Mouse (Mus musculus): Measurements from ENCODE around the gene Sprn. TPM values are rescaled to one million over a fixed set of nuclear protein-coding genes. Genes with fewer than 3 reads are reported as not detected.
A peak's percentile ranks its signal among the peaks of the same experiment; 100 is the strongest.

The Sprn gene
- 0.16 TPM in 1 of 2 replicates, not detected in the other for polyA plus RNA-seq (2011; ENCODE audit: insufficient read length, low read depth, missing spikeins)

GRCm38 (mm10) chr7:140154218-140154927, at the start of gene Sprn:
Gene Sprn (minus strand): TSS chr7:140154877.
- TF ChIP-seq POLR2A (IDR thresholded peaks at IDR 0.05; ENCODE audit: low read depth, low read length) (no peak), CTCF (IDR thresholded peaks at IDR 0.05; ENCODE audit: borderline replicate concordance, insufficient read depth, low read length) (no peak)
- Histone ChIP-seq H3K27ac (ENCODE audit: insufficient read depth, low read length) (no peak within 1 kb of the TSS), H3K4me3 (ENCODE audit: insufficient read depth, low read length) (peak within 1 kb of the TSS; percentile 5; the same call in 1 of the 2 replicates), H3K4me1 (ENCODE audit: control insufficient read depth, insufficient read depth, low read length) (no peaks in the 10 kb centered on the region)

DNA sequence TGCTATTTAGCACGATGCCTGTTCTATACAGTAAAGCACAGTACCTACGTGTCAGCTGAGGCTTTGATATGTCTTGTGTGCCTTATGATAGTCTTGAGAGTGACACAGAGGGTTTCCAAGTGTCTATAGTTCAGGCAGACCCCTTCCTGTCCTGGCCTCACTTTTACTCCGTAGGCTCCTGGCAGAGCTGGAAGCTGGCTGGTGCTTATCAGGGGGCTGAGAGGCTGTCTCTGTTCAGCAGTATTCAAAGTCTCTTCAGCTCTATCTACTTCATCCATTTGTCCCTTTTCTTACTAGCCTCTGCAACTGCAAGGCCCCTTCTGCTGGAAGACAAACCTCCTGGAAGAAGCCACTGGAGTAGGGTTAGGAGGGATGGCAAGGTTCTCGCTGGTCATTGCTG, 46.4 kb upstream of the Sprn start:
- TF ChIP-seq POLR2A (IDR thresholded peaks at IDR 0.05; ENCODE audit: low read depth, low read length) = no peak
- no peak for TF ChIP-seq CTCF (IDR thresholded peaks at IDR 0.05; ENCODE audit: borderline replicate concordance, insufficient read depth, low read length)
- Histone ChIP-seq H3K4me1 (ENCODE audit: control insufficient read depth, insufficient read depth, low read length) (no peaks in the 10 kb centered on the region), H3K27ac (ENCODE audit: insufficient read depth, low read length) (no peak overlapping the region), H3K4me3 (ENCODE audit: insufficient read depth, low read length) (no peak overlapping the region)

- Histone ChIP-seq H3K4me1 (ENCODE audit: control insufficient read depth, insufficient read depth, low read length) (no peaks in the 10 kb centered on the region), H3K27ac (ENCODE audit: insufficient read depth, low read length) (no peak overlapping the region), H3K4me3 (ENCODE audit: insufficient read depth, low read length) (no peak overlapping the region)
- TF ChIP-seq POLR2A (IDR thresholded peaks at IDR 0.05; ENCODE audit: low read depth, low read length) (no peak), CTCF (IDR thresholded peaks at IDR 0.05; ENCODE audit: borderline replicate concordance, insufficient read depth, low read length) (no peak)
Observed at GRCm38 (mm10) chr7:140196002-140196401, 41.3 kb upstream of the Sprn start.

- Histone ChIP-seq H3K4me1 (ENCODE audit: control insufficient read depth, insufficient read depth, low read length) (no peaks in the 10 kb centered on the region), H3K4me3 (ENCODE audit: insufficient read depth, low read length) (no peak overlapping the region), H3K27ac (ENCODE audit: insufficient read depth, low read length) (no peak overlapping the region)
- TF ChIP-seq POLR2A (IDR thresholded peaks at IDR 0.05; ENCODE audit: low read depth, low read length) = no peak
- no peak for TF ChIP-seq CTCF (IDR thresholded peaks at IDR 0.05; ENCODE audit: borderline replicate concordance, insufficient read depth, low read length)
Observed at GRCm38 (mm10) chr7:140194031-140194430, 39.4 kb upstream of the Sprn start.

- TF ChIP-seq CTCF (IDR thresholded peaks at IDR 0.05; ENCODE audit: borderline replicate concordance, insufficient read depth, low read length) = no peak
- TF ChIP-seq POLR2A (IDR thresholded peaks at IDR 0.05; ENCODE audit: low read depth, low read length) = no peak
- Histone ChIP-seq H3K27ac (ENCODE audit: insufficient read depth, low read length) (no peak overlapping the region), H3K4me3 (ENCODE audit: insufficient read depth, low read length) (no peak overlapping the region), H3K4me1 (ENCODE audit: control insufficient read depth, insufficient read depth, low read length) (no peaks in the 10 kb centered on the region)
Observed at GRCm38 (mm10) chr7:140192851-140193250, 38.2 kb upstream of the Sprn start.

- no peak for TF ChIP-seq CTCF (IDR thresholded peaks at IDR 0.05; ENCODE audit: borderline replicate concordance, insufficient read depth, low read length)
- H3K27ac ChIP-seq (ENCODE audit: insufficient read depth, low read length) = no peak overlapping the region
Observed at GRCm38 (mm10) chr7:140192445-140192844, 37.8 kb upstream of the Sprn start.

DNA sequence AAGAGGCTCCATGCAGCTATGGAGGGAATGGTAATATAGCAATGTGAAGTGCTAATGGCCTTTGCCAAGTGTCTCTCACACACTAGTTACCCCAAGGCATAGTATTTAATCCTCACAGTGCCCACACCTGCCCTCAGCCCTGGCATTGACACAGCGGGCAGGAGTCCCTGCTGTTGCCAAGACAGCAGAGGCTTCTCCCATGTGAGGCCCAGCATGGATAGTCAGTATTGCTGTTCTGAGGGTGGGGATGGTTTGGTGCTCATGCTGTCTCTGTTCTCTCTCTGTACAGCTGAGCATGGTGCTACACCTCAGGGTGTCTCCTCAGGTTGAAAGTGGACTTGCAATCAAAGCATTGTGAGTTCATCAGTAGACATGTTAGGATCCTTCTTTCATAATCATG, 35.8 kb upstream of the Sprn start:
- Histone ChIP-seq H3K4me3 (ENCODE audit: insufficient read depth, low read length) (no peak overlapping the region), H3K4me1 (ENCODE audit: control insufficient read depth, insufficient read depth, low read length) (no peaks in the 10 kb centered on the region), H3K27ac (ENCODE audit: insufficient read depth, low read length) (no peak overlapping the region)
- TF ChIP-seq CTCF (IDR thresholded peaks at IDR 0.05; ENCODE audit: borderline replicate concordance, insufficient read depth, low read length) (no peak), POLR2A (IDR thresholded peaks at IDR 0.05; ENCODE audit: low read depth, low read length) (no peak)

More at GRCm38 (mm10) chr7:140192445-140192844, 37.8 kb upstream of the Sprn start:
- Histone ChIP-seq H3K4me1 (ENCODE audit: control insufficient read depth, insufficient read depth, low read length) (no peaks in the 10 kb centered on the region), H3K4me3 (ENCODE audit: insufficient read depth, low read length) (no peak overlapping the region)

DNA sequence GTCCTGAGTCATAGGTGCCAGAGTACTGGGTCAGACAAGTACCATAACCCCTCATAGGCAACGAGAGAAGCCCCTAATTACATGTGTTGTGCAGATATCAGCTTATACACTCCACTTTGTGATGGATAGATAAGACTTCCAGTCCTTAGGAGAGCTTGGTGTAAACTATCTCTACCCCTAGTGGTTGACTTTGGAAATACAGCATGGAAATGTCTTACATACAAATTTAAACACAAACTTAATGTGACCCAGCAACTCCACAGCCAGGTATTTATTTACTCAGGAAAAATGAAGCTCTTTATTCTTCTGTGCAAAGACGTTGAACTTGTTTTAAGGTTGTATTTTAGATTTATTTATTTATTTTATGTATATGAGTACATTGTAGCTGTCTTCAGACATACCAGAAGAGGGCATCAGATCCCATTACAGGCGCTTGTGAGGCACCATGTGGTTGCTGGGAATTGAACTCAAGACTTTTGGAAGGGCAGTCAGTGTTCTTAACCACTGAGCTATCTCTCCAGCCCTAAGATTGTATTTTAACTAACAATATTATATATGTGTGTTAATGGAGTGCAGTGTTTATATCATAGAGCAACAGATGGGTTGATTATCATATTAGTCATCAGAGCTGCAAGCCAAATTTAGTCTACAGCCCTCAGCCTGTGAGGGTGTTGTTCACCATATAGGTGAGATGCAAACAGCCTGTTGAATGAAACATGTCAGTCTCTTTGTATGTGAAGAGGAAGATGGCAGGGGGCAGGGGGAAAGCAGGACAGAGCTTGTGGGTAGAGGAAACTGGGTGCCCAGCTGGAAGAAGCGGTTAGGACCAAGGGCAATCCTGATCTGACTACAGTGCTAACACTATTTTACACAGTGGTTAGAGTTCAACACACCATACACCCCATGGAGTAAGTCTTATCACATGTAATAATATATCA, 34.0 kb upstream of the Sprn start:
- Histone ChIP-seq H3K27ac (ENCODE audit: insufficient read depth, low read length) (no peak overlapping the region), H3K4me1 (ENCODE audit: control insufficient read depth, insufficient read depth, low read length) (no peaks in the 10 kb centered on the region), H3K4me3 (ENCODE audit: insufficient read depth, low read length) (no peak overlapping the region)
- TF ChIP-seq POLR2A (IDR thresholded peaks at IDR 0.05; ENCODE audit: low read depth, low read length) = no peak
- no peak for TF ChIP-seq CTCF (IDR thresholded peaks at IDR 0.05; ENCODE audit: borderline replicate concordance, insufficient read depth, low read length)

- TF ChIP-seq POLR2A (IDR thresholded peaks at IDR 0.05; ENCODE audit: low read depth, low read length) = no peak
- TF ChIP-seq CTCF (IDR thresholded peaks at IDR 0.05; ENCODE audit: borderline replicate concordance, insufficient read depth, low read length) = no peak
- Histone ChIP-seq H3K4me1 (ENCODE audit: control insufficient read depth, insufficient read depth, low read length) (no peaks in the 10 kb centered on the region), H3K4me3 (ENCODE audit: insufficient read depth, low read length) (no peak overlapping the region), H3K27ac (ENCODE audit: insufficient read depth, low read length) (no peak overlapping the region)
Observed at GRCm38 (mm10) chr7:140187721-140188390, 33.2 kb upstream of the Sprn start.
